ENCODE assay signal across 9 mouse cellular contexts in genomic region chr8:108867482-108868258, GRCm38 (mm10).
A peak's percentile ranks its signal among the peaks of the same experiment; 100 is the strongest.
DNase-seq lines count a peak whose midpoint lies in the region; ATAC-seq and TF ChIP-seq lines count a peak whose summit lies in the region.
"Had no signal": no experiment of that assay in that cellular context is flagged by ENCODE, and none has a peak within 500 bp of the region (broad histone marks: within the 10 kb centered on the region; RNA-seq: fewer than 3 reads in every experiment).

No protein-coding gene starts in this region.

- no peak overlapping the region for H3K4me3 ChIP-seq in midbrain, embryonic 13.5 days (replicated peaks)
- no peak overlapping the region for H3K4me3 ChIP-seq in midbrain, embryonic 15.5 days
- no peak overlapping the region for H3K4me3 ChIP-seq in intestine, embryonic 15.5 days (replicated peaks)
- no peak overlapping the region for H3K4me3 ChIP-seq in liver, postnatal 0 days (ENCODE audit: low read depth, low read length)

- peaks cover 20% of the 10 kb centered on the region for H3K36me3 ChIP-seq in midbrain, embryonic 13.5 days
- H3K36me3 ChIP-seq in midbrain, embryonic 15.5 days (replicated peaks) = 0 out of 2 replicates have a peak, but pooled peaks cover 2% of the 10 kb centered on the region
- H3K36me3 ChIP-seq in intestine, embryonic 15.5 days = no peaks in the 10 kb centered on the region
- no peaks in the 10 kb centered on the region for H3K36me3 ChIP-seq in liver, postnatal 0 days (replicated peaks; ENCODE audit: insufficient read depth, low read length)

- H3K4me2 ChIP-seq in midbrain, embryonic 13.5 days (replicated peaks) = no peak overlapping the region
- H3K4me2 ChIP-seq in midbrain, embryonic 15.5 days = no peak overlapping the region
- H3K4me2 ChIP-seq in intestine, embryonic 15.5 days (replicated peaks) = no peak overlapping the region
- H3K4me2 ChIP-seq in liver, postnatal 0 days (ENCODE audit: low read depth, low read length) = peak overlapping the region; percentile 38

- no peak overlapping the region for H3K9ac ChIP-seq in midbrain, embryonic 13.5 days (replicated peaks)
- no peak overlapping the region for H3K9ac ChIP-seq in midbrain, embryonic 15.5 days
- H3K9ac ChIP-seq in intestine, embryonic 15.5 days = no peak overlapping the region
- no peak overlapping the region for H3K9ac ChIP-seq in liver, postnatal 0 days (replicated peaks)

- WGBS in midbrain, embryonic 13.5 days = 71% methylated on average over 13 of the region's 13 CpGs
- WGBS in midbrain, embryonic 15.5 days = 70% methylated on average over 13 of the region's 13 CpGs
- WGBS in intestine, embryonic 15.5 days = 66% methylated on average over 13 of the region's 13 CpGs
- 66% methylated on average over 13 of the region's 13 CpGs for WGBS in liver, postnatal 0 days (ENCODE audit: insufficient replicate concordance)

- no peak for TF ChIP-seq EP300 in liver, postnatal 0 days (IDR thresholded peaks at IDR 0.05; ENCODE audit: low read depth)

- no peak for TF ChIP-seq CTCF in liver, postnatal 0 days (IDR thresholded peaks at IDR 0.05; ENCODE audit: low read depth)

- H3K27me3 ChIP-seq in midbrain, embryonic 13.5 days = no peaks in the 10 kb centered on the region
- H3K27me3 ChIP-seq in midbrain, embryonic 15.5 days (replicated peaks) = no peaks in the 10 kb centered on the region
- H3K27me3 ChIP-seq in intestine, embryonic 15.5 days (replicated peaks) = no peaks in the 10 kb centered on the region
- H3K27me3 ChIP-seq in liver, postnatal 0 days (ENCODE audit: insufficient read depth, low read length) = no peaks in the 10 kb centered on the region

- H3K9me3 ChIP-seq in midbrain, embryonic 13.5 days = no peaks in the 10 kb centered on the region
- H3K9me3 ChIP-seq in midbrain, embryonic 15.5 days = no peaks in the 10 kb centered on the region
- H3K9me3 ChIP-seq in intestine, embryonic 15.5 days = no peaks in the 10 kb centered on the region
- H3K9me3 ChIP-seq in liver, postnatal 0 days (ENCODE audit: low read length) = no peaks in the 10 kb centered on the region

- peaks cover 41% of the 10 kb centered on the region for H3K4me1 ChIP-seq in midbrain, embryonic 13.5 days (replicated peaks)
- peaks cover 31% of the 10 kb centered on the region; the same call in 1 of the 2 replicates for H3K4me1 ChIP-seq in midbrain, embryonic 15.5 days
- H3K4me1 ChIP-seq in intestine, embryonic 15.5 days (replicated peaks) = peaks cover 13% of the 10 kb centered on the region
- peaks cover 9% of the 10 kb centered on the region for H3K4me1 ChIP-seq in liver, postnatal 0 days (ENCODE audit: insufficient read depth)

- ATAC-seq in midbrain, embryonic 13.5 days = no peak; the same call in 1 of the 2 replicates
- no peak for ATAC-seq in midbrain, embryonic 15.5 days (replicated peaks)
- peak; percentile 76 for ATAC-seq in intestine, embryonic 15.5 days
- ATAC-seq in liver, postnatal 0 days = peak; percentile 87
- ATAC-seq in frontal cortex, adult (ENCODE audit: low TSS enrichment) = no peak

- peak; percentile 37 for DNase-seq in liver, postnatal 0 days
- DNase-seq in right cerebral cortex, adult 18-20 months = no peak
- DNase-seq in retina, postnatal 1 day = no peak
- DNase-seq: cerebellum, postnatal 36 days; right cerebral cortex, postnatal 4 days had no signal

- peak overlapping the region; percentile 35; the same call in 1 of the 2 replicates for H3K27ac ChIP-seq in midbrain, embryonic 13.5 days
- no peak overlapping the region for H3K27ac ChIP-seq in midbrain, embryonic 15.5 days
- H3K27ac ChIP-seq in intestine, embryonic 15.5 days = no peak overlapping the region
- H3K27ac ChIP-seq in liver, postnatal 0 days (ENCODE audit: low read depth) = peak overlapping the region; percentile 11; the same call in 1 of the 2 replicates

Comparison
In these comparisons a context has a peak if more than half of its experiments do, and no peak if none do; other contexts are left out.
1. H3K27ac ChIP-seq: peak in midbrain, embryonic 13.5 days (single experiment) and liver, postnatal 0 days (single experiment); none in midbrain, embryonic 15.5 days (single experiment) and intestine, embryonic 15.5 days (single experiment).
2. ATAC-seq: peak in intestine, embryonic 15.5 days (single experiment) and liver, postnatal 0 days (single experiment); none in midbrain, embryonic 13.5 days (single experiment), midbrain, embryonic 15.5 days (single experiment) and frontal cortex, adult (single experiment).